8 mouse cellular contexts compared by ENCODE assay signal in genomic region chr6:39724071-39724470, GRCm38 (mm10). TPM values are rescaled to one million over a fixed set of nuclear protein-coding genes. Genes with fewer than 3 reads are reported as not detected.
DNase-seq lines count a peak whose midpoint lies in the region; ATAC-seq and TF ChIP-seq lines count a peak whose summit lies in the region.

No protein-coding gene starts in this region.

- H3K27me3 ChIP-seq in kidney, postnatal 0 days (ENCODE audit: insufficient read depth, low read length), result no peaks in the 10 kb centered on the region
- H3K27me3 ChIP-seq in erythroblast, embryonic 14.5 days (ENCODE audit: control insufficient read depth), result no peaks in the 10 kb centered on the region
- H3K27me3 ChIP-seq in limb, embryonic 13.5 days, result no peaks in the 10 kb centered on the region

- 0 out of 2 replicates have a peak, but pooled peaks cover 4% of the 10 kb centered on the region for H3K4me1 ChIP-seq in kidney, postnatal 0 days (replicated peaks; ENCODE audit: insufficient read depth, low read length)
- peaks cover 27% of the 10 kb centered on the region for H3K4me1 ChIP-seq in erythroblast, embryonic 14.5 days (ENCODE audit: control insufficient read depth)
- H3K4me1 ChIP-seq in limb, embryonic 13.5 days, result peaks cover 28% of the 10 kb centered on the region
- H3K4me1 ChIP-seq in olfactory bulb, adult 2 months (ENCODE audit: control insufficient read depth, insufficient read depth, low read length), result 0 out of 2 replicates have a peak, but pooled peaks cover 3% of the 10 kb centered on the region

- no peak for TF ChIP-seq POLR2A in olfactory bulb, adult 2 months (IDR thresholded peaks at IDR 0.05; ENCODE audit: insufficient read depth, low read depth, low read length)

- peak overlapping the region; percentile 97 for H3K4me3 ChIP-seq in kidney, postnatal 0 days (replicated peaks; ENCODE audit: low read depth, low read length)
- H3K4me3 ChIP-seq in erythroblast, embryonic 14.5 days (replicated peaks), result peak overlapping the region; percentile 74
- peak overlapping the region; percentile 94 for H3K4me3 ChIP-seq in limb, embryonic 13.5 days
- peak overlapping the region; percentile 74 for H3K4me3 ChIP-seq in olfactory bulb, adult 2 months (ENCODE audit: insufficient read depth, low read depth, low read length)

- peak overlapping the region; percentile 77 for H3K4me2 ChIP-seq in kidney, postnatal 0 days (ENCODE audit: low read length)
- peak overlapping the region; percentile 77 for H3K4me2 ChIP-seq in limb, embryonic 13.5 days (replicated peaks)

- peak; percentile 11 for DNase-seq in kidney, postnatal 0 days (ENCODE audit: low spot score)
- no peak for DNase-seq in kidney, postnatal 10 days
- DNase-seq in NIH3T3 (ENCODE audit: low read depth), result peak; percentile 20
- no peak for DNase-seq in frontal cortex, postnatal 36 days (ENCODE audit: low spot score in 2 of 2)
- DNase-seq in adrenal gland, adult 2 months, result no peak

- no peak overlapping the region for H3K27ac ChIP-seq in kidney, postnatal 0 days
- no peak overlapping the region for H3K27ac ChIP-seq in limb, embryonic 13.5 days
- H3K27ac ChIP-seq in olfactory bulb, adult 2 months (ENCODE audit: insufficient read depth, low read depth, low read length), result no peak overlapping the region

- peak overlapping the region; percentile 92 for H3K9ac ChIP-seq in kidney, postnatal 0 days (ENCODE audit: low read depth, low read length)
- H3K9ac ChIP-seq in limb, embryonic 13.5 days, result peak overlapping the region; percentile 94

- ATAC-seq in kidney, postnatal 0 days (replicated peaks; ENCODE audit: low FRiP score, low read depth), result no peak
- no peak for ATAC-seq in limb, embryonic 13.5 days (ENCODE audit: low FRiP score, low read depth)

- 0 out of 2 replicates have a peak, but pooled peaks cover 3% of the 10 kb centered on the region for H3K36me3 ChIP-seq in kidney, postnatal 0 days (ENCODE audit: insufficient read depth, low read length)
- H3K36me3 ChIP-seq in erythroblast, embryonic 14.5 days (ENCODE audit: control insufficient read depth), result no peaks in the 10 kb centered on the region
- H3K36me3 ChIP-seq in limb, embryonic 13.5 days, result no peaks in the 10 kb centered on the region

- WGBS in kidney, postnatal 0 days, result 3% methylated on average over 7 of the region's 7 CpGs
- 1% methylated on average over 7 of the region's 7 CpGs for WGBS in limb, embryonic 13.5 days
- under 1% methylated on average over 7 of the region's 7 CpGs for WGBS in olfactory bulb, adult 2 months

- TF ChIP-seq CTCF in kidney, postnatal 0 days (IDR thresholded peaks at IDR 0.05; ENCODE audit: low read depth), result no peak
- TF ChIP-seq CTCF in olfactory bulb, adult 2 months (IDR thresholded peaks at IDR 0.05; ENCODE audit: insufficient read depth, low read depth, low read length), result no peak

- H3K9me3 ChIP-seq in kidney, postnatal 0 days (replicated peaks; ENCODE audit: low read length), result no peaks in the 10 kb centered on the region
- H3K9me3 ChIP-seq in erythroblast, embryonic 14.5 days (ENCODE audit: control insufficient read depth, low read length), result no peaks in the 10 kb centered on the region
- no peaks in the 10 kb centered on the region for H3K9me3 ChIP-seq in limb, embryonic 13.5 days

RNA-seq across cellular contexts. Expression of gene Braf, which starts 1.2 kb away (rescaled TPM):
- polyA plus RNA-seq in kidney, postnatal 0 days (2015; fragmentation: Nextera tagmentation; extraction: Ambion mirVana), result 7.6 and 8.4 TPM in 2 replicates
- 0.10 and 0.13 TPM in 2 replicates for polyA plus RNA-seq in erythroblast, embryonic 14.5 days (2012)
- polyA plus RNA-seq in limb, embryonic 13.5 days (2015; fragmentation: Nextera tagmentation; extraction: Ambion mirVana), result 17.2 and 18.5 TPM in 2 replicates
- not detected in 2 replicates for polyA plus RNA-seq in olfactory bulb, adult 2 months (2012; ENCODE audit: insufficient read depth, insufficient read length, low replicate concordance, missing spikeins)
- total RNA-seq in adrenal gland, adult 2 months (2021), result 10 to 100 TPM; 29.2 to 41.6 TPM
- 3.1 and 4.0 TPM in 2 replicates for polyA plus RNA-seq in adrenal gland, adult 2 months (2012; rRNA removed)

Comparison
In these comparisons a context has a peak if more than half of its experiments do, and no peak if none do; other contexts are left out.
1. DNase-seq: peak in kidney, postnatal 0 days (single experiment) and NIH3T3 (single experiment); none in kidney, postnatal 10 days (single experiment), frontal cortex, postnatal 36 days (0 of 2) and adrenal gland, adult 2 months (single experiment).
2. Peak in every context shown above with its lines, with median percentiles within 50 percentile points of each other: H3K4me3 ChIP-seq.